Mouse (Mus musculus) olfactory bulb, adult 2 months (tissue): ENCODE results near the gene Epx.

Experiments
- CTCF ChIP-seq: fragments of 200-500 bp; IDR thresholded peaks from 2 replicates; pipeline ENCODE4 v1.5.1; 2012; ENCODE audit warnings: low read depth, mild to moderate bottlenecking, low read length, moderate library complexity; ENCODE audit not compliant: insufficient read depth
- POLR2A ChIP-seq: fragments of 200-500 bp; IDR thresholded peaks from 2 replicates; pipeline ENCODE4 v1.6.1; 2012; ENCODE audit warnings: mild to moderate bottlenecking, low read depth, low read length, moderate library complexity; ENCODE audit not compliant: insufficient read depth

DNA sequence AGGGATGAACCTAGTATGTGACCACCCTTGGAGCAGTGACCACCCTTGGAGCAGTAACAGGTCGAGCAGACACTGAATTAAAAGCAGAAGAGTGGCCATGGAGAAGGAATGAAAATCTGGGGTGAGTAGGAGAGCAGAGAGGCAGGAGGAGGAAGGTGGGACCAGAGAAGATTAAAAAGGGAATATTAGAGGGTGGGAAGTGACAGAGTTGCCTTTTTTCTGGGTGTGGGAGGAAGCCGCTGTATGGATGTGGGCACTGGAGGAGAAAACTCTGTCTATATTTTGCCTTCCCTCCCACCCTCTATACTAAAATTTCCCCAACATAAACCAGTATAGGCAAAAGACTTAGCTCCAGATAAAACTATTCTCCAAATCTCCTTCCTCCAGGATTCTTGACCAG is 45.0 kb upstream of the Epx start:
- TF ChIP-seq CTCF (no peak), POLR2A (no peak)
